Mouse (Mus musculus): ENCODE measurements around the gene Zc3h7b.

Gene Zc3h7b

DNA sequence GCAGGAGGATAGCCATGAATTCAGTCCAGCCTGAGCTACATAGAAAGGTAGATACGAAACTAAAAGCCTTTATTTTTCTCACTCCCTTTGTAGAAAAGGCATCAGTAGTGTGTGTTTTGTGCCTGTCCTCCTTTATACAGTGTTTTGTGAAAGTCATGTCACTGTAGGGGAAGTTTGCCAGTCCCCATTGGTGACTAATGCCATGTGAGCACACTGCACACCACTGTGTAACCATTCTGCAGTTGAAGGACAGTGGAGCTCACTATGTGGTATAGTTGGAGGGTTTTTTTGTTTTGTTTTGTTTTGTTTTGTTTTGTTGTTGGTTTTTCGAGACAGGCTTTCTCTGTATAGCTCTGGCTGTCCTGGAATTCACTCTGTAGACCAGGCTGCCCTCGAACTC is 73.5 kb downstream of the Zc3h7b start:
- no peak for DNase-seq

DNA sequence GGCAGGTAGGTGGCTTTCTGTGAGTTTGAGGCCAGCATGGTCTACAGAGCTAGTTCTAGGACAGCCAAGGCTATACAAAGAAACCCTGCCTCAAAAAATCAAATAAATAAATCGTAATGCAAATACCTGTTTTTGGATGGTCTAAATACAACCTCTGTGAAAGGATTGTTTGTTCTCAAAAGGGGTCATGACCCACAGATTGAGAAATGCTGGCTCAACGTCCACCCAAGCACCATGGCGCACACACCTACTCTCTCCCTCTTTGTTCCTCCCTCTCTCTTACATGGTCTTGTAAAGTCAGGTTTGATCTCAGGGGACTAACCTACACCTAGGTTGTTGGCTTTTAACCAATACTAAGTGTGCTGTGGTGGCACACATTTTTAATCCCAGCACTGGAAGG is 77.8 kb downstream of the Zc3h7b start:
- no peak for DNase-seq

DNA sequence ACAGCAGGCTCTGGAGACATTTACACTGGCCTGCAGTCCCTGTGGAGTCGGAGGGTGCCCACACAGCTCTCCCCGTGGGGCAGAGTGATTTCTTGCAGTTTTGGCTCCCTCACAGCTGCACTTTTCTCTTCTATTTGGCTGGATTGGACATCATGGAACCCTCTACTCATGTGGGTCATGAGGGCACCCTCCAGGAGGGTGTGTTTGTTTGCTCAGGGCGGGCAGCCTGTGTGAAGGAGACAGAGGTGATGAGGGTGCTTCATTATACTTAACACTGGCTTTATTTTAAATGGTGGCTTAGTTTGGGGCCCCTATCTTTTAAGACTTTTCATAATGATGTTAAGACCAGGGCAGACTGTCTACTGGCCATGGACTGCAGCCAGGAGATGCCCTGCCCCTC is 80.0 kb downstream of the Zc3h7b start:
- DNase-seq: no peak

DNA sequence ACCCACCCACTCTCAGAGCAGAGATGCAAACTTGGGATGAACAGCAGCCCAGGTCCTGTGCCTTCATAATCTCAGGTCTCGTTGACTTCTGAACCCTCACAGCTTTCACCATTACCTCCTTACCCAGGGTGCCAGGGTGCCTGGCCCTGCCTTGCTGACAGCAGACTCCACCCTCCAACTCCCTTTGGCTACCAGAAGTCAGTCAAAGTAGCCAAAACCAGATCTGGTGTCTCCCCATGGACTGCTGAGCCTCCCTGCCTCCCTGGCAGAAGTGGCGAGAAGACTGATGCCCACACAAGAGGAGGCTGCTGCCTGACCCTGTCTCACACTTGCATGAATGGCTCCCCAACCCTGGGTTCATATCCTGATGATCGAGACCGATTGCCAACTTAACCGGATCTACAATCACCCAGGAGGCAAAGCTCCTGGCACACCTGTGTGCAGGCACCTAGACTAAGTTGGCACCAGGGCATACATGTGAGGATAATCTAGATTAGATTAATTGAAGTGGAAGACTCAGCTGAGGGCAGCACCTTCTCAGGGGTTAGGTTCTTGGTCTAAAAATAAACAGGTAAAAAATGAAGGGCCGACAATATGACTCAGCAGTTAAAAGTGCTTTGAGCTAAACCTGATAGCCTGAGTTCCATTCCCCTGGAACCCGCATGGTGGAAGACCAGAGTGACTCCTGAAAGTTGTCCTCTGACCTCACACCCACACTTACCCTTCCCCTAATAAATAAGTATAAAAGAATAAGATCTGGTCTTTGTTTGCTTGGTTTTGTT is 83.8 kb downstream of the Zc3h7b start:
- DNase-seq: no peak

DNA sequence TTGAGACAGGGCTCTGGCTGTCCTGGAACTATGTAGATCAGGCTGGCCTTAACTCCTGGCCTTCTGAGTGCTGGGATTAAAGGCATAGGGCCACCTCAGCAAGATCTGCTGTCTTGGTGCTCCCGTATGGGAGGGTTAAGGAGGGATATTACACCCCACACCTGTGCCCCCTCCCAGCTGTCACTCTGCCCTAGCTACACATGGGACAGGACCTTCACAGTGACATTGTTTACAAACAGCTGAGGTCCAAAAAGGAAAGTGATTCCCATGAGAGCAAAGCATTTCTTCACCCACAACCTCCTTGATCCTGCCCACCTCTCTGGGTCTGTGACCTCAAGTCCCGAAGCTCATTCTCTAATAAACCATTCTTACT is 84.3 kb downstream of the Zc3h7b start:
- DNase-seq: no peak

DNA sequence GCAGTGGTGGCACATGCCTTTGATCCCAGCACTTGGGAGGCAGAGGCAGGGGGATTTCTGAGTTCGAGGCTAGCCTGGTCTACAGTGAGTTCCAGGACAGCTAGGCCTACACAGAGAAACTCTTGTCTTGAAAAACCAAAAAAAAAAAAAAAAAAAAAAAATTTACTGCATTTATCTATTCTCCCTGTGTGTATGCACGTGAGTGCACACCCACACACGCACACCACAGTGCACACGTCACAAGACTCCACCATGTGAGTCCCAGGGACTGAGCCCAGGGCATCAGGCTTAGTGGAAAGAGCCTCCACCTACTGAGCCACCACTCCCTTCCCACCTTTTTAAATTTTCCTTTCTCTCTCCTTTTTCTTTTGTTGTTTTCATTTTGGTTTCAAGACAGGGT is 85.7 kb downstream of the Zc3h7b start:
- no peak for DNase-seq

DNA sequence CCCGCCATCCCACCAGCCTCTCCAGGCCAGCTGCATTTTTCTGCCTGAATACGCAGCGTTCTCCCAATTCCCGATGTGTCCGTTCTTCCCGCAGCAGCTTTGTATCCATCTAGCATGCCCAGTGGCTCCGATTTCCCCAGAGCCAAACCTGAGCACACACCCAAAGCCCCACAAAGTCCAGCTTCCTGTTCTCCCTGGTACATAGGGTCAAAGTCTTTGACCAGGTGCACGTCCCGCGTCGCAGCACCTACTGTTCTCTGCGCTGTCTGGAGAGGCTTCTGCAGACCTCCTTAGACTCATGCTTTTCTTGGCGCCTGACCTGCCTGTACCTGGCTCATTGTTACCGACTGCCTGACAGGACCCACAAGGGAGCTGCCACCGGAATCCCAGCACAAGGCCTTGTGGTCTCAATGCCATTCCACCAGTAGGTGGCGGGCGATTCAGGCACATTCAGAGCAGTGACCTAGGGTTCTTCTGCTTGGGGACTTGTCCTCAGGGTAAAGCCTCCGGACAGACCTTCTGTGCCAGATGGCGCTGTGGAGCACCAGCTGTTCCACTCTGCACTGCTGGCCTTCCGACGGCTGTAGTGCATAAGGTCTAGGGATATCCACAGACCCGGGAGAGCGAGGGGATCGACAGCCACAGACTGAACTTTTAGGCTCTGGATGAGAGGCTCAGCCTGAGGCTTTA is 86.4 kb downstream of the Zc3h7b start:
- peak; percentile 96 to 97 for DNase-seq

DNA sequence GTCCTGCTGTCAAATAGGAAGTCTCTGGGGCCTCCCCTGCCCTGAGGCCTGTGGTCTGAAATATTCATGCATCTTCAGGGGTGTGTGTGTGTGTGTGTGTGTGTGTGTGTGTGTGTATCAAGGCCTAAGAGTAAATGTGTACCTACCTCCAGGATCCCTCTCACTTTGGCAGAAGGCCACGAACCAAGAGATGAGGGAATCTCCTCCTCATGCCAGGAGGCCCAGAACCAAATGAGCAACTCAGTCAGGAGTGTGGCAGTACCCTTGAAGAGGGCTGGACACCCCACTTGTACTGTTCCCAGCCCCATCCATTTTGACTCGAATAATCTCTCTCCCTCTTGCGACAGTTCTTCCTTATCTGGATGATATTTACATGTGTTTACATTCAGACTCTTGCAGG is 87.4 kb downstream of the Zc3h7b start:
- DNase-seq: no peak

DNA sequence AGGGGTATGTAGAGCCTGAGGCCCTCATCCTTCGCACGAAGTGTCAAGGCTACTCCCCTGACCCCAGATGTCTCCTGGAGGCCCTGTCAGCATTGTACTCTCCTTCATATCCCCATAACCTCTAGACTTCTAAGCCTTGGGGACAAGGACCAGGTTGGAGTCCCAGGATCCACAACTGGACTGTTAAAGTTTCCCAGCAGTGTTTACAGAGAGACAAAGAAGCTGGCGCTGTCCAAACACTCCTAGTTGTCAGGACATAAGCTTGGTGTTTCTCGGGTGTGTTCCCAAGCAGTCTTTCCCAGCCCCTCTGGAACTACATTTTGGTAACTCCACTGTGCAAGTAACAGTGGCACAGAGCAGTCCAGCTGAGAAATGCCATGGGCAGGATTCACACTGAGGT is 88.6 kb downstream of the Zc3h7b start:
- no peak for DNase-seq

DNA sequence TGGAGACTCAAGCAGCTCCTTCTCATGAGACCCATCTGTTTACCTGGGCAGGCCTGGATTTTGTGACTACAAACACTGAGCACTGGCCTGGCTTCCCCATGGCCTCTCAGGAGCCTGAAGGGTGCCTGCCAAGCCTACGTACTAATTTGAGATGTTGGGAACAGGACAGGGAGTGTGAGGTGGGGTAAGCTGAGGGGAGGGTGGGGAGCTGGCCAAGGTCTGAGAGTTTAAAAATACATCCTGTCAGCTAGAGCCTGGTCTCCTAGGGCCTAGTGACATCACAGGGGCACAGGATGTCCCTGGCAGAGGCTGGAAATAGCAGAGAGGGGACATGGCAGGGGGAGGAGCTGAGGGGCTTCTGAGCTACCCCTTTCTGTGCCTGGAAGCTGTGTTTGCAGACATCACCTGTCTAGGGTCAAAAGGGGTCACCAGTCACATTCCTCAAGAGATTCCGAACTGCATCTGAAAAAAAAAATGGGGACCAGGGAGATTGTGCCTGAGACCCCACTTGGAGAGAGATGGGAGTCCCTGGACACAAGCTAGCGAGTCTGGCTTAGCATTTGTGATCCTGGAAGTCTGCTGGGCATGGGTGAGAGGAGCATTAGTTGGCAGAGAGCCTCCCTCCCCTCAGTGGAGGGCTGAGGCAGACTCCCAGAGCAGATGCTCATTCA is 89.4 kb downstream of the Zc3h7b start:
- DNase-seq: no peak

DNA sequence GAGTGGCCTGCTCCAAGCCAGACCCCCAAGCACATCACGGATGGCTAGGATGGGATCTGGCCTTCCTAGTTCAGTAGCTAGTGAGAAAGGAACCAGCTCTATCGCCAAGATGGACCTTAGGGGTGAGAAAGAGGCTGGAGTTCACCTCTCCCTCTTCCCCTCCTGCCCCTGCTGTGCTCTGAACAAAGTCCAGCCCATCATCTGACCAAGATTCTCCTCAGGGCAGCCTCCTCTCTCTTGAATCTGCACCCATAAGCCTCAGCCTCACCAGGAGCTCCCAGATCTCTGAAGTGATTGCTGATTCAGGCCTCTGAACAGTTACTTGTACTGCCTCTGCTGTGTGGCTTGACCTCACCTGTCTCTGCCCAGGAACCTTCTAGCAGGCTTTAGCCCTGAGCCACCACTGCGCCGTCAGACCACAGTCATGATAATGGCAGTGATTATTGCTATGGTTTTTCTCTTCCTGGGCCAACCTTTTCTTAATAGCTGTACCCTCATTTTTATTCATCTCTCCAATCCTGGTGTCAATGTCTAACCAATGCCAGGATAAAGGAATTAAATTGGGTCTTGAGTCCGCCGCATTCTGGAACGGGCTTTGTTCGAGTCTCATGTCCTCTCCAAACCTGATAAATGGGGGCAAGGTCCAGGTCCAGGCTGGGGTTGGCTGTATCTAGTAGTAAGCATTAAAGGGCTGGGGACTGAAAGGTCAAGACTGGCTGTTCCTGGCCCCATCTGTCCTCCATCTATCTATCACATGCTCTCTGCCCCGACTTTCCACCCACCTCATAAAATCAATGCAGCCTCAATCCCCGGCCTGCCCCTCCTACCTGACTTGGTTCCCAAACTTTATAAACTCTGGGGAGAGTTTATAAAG is 90.4 kb downstream of the Zc3h7b start:
- no peak for DNase-seq

DNA sequence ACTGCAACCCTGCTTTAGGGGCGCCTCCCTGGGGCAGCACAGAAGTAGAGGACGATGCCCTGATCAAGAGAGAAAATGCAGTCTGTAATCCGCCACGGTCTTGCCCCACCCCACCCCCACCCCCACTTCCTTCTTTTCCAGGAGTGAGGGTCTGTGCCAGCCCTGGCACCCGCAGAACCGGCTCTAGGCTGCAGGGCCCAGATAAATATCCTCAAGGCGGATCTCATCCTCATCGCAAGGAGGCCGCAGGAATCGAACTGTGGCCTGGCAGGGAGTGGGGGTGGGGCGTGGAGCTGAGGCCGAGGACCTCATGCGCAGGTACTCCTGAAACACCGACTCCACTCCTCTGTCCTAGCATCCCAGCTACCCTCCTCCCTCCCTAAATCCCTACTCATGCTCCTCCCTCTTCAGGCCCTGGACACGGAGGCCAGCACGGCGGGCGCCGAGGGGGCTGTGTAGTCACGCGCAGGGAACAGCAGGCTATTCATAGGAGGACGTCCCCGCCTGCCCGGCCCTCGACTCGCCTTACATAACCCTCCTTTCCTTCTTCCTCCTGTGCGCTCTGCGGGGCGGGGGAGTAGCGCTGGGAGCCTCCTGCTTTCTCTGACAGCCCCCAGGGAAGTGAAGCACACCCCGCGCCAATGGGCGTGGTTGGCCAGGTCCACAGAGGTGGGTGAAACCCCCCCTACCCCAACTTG is 91.4 kb downstream of the Zc3h7b start:
- peak; percentile 85 to 93 for DNase-seq

DNA sequence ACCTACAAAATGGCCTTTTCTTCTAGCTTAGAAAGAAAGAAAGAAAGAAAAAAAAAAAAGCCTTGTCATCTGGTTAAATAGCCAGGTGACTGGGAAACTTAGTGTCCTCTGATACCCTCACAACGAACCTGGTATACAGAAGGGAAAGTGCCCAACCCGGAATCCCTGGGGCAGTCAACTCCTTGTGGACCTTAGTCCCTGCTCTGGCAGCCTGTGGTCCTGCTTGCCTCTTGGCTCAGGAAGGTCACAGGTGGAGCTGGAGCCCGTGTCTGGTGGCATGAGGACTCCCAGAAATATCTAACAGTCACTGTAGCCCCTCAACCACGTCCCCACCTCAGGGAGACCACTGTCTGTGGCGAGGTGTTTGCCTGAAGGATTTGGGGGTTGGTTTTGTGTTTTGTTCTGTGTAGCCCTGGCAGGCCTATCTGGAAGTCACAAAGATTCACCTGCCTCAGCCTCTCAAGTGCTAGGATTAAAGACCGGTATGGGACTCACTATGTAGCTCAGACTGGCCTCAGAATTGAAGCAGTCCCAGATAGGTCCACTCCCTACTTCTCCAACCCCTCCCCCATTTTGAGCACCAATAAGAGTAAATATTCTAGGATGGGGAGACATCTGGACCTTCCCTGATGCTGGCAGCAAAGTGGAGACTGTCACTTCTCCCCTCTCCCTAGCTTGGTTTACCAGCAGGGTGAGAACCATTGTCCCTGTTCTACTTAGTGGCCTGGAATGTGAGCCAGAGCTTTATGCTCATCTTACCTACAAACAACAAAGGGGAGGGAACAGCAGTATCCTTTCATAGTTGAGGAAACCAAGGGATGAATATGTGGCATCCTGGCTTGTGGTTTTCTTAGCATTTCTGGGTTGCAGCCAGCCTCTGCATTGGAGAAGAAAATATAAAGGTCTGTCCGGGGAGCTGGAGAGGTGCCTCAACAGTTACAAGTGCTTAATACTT is 92.4 kb downstream of the Zc3h7b start:
- DNase-seq: no peak

DNA sequence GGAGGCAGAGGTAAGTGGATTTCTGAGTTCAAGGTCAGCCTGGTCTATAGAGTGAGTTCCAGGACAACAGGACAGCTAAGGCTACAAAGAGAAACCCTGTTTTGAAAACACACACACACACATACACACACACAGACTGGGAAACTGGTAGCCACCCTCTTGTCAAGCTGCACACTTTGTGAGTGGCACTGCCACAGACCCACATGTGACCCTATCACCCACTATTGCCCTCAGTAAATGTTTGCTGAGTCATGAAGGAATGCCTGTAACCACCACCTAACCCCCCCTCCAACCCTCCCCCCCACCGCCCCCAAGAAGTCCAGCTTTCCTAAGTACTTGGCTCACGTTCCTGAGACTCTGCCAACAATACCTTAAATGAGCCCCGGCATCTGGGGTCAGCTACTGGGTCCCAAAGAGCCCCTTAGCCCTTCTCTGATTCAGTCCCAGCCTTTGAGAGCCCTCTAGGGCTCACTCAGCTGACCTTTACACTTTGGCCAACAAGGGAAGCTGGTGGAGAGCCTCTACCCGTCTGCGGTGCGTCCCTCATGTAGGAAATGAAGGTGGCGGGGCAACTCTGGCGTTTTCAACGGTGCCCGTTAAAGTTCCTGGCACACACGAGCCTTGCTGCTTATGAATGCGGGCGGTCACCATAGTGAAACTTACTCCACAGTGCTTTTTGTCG is 93.8 kb downstream of the Zc3h7b start:
- no peak for DNase-seq

DNA sequence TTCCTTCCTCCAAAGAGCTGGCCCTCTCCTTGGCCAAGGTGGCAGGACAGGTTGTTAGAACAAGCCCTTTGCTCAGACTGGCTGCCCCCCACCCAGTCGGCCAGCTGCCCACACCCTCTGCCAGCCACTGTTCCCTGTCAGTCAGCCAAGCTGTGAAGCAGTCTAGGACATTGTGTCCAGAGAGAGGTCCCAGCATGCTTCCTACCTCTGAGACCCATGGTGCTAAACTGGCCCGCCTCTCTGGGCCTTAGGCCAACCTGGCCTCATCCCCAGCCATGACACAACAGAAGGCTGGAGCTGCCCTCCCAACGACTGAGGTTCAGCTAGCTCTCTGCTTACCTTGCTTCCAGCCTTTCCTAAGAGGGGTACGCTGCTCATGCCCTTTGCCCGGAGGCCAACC is 94.8 kb downstream of the Zc3h7b start:
- DNase-seq: peak; percentile 60 to 70

DNA sequence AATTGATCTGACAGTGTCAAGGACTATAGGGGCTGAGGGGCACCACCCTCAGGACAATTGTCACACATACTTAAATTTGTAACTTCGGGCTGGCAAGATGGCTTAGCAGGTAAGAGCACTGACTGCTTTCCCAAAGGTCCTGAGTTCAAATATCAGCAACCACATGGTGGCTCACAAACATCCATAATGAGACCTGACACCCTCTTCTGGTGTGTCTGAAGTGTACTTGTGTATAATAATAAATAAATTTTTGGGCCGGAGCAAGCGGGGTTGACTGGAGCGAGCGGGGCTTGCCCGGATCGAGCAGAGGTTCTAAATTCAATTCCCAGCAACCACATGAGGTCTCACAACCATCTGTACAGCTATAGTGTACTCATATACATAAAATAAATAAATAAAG is 95.4 kb downstream of the Zc3h7b start:
- no peak for DNase-seq

DNA sequence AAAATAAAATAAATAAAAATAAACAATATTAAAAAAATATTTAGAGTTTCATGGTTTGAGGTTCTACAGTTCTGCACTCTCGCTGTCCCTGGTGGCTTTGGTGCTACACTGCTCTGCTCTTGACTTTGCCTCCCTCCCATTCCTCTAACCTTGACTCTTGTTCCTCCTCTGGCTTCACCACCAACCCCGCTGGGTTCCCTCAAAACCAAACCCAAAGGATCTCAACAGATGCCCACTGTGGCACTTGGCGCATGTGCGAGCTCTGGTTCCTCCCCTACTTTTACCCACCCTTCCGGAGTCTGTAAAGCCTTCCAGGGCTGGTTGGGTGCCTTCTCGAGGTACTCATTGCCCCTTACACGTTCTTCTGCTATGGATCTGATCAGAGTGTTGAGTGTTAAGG is 97.4 kb downstream of the Zc3h7b start:
- DNase-seq: no peak

DNA sequence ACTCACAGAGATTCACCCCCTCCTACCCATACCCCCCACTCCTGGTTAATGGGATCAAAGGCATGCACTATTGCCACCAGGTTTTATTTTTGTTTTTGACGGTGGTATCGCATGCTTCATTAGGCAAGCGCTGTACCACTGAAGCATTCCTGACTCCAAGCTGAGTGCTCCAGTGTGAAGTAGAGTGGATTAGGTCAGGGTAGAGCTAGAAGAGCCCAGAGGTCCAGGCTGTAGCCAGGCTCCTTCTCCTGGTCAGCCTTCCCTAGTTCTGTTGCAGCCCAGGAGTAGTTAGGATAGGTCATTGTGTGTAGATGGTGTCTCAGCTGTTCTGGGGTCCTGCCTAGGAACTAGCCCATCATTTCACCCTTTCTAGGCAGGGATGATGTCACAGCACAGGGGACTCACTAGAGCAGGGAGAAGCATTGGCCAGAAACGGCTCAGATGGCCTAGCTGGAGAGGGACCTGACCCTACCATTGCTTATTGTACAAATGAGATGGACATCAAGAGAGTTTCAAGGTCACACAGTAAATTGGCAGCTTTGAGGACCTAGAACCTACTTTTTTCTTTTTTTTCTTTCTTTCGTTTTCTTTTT is 100.3 kb downstream of the Zc3h7b start:
- DNase-seq: no peak

DNA sequence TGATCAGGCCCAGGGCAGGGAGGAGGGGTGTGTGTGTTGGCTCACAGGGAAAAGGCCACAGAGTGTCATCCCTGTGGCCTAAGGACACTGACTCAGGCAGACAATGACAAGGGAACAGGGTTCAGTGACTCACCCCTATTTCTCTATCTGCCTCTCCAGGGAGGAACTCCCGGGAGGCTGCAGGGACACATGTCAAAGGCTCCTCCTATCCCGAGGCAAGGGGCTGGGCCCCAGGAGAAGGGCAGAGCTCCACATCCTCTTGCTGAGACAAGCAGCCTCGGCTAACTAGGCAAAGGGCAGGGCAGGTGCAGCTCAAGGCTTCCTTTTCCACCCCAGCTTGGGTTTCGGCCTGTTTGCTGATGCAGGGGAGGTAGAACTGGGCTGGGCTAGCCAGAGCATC is 100.9 kb downstream of the Zc3h7b start:
- DNase-seq: peak; percentile 35 to 63
